In the genomic region with DNA sequence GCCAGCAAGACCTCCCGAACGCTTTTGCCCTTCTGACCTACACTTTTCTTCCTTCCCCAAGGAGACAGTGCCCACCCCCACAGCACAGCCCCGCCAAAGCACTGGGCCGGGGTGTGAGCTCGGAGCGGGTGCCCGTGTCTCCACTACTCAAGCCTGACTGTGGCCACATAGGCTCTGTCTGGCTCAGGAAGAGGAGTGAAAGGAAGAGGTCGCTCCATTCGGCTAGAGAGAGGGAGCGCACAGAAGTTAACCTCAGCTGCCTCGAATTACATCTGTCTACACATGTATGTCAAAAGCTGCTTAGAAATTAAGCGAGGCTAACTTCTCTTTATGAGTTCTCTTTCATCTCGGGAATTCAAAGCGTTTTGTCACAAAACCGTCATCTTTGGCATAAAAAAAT, we compare ENCODE assay signal across 8 mouse cellular contexts.
DNase-seq lines count a peak whose midpoint lies in the region; ATAC-seq and TF ChIP-seq lines count a peak whose summit lies in the region.

No protein-coding gene starts in this region.

- H3K36me3 ChIP-seq in heart, embryonic 10.5 days: no peaks in the 10 kb centered on the region
- H3K36me3 ChIP-seq in midbrain, embryonic 10.5 days: no peaks in the 10 kb centered on the region
- H3K36me3 ChIP-seq in stomach, postnatal 0 days (ENCODE audit: control insufficient read depth, insufficient read depth, low read length): no peaks in the 10 kb centered on the region

- TF ChIP-seq CTCF in stomach, postnatal 0 days (IDR thresholded peaks at IDR 0.05; ENCODE audit: low read depth): no peak; the same call in 1 of the 2 replicates

- no peak for TF ChIP-seq EP300 in stomach, postnatal 0 days (optimal IDR thresholded peaks at IDR 0.05)

- intact Hi-C loops in left cerebral cortex, postnatal 25 days (cut with DNase I): loop anchor here (5.0 kb wide), 1 partner anchor 70 kb away; a partner anchor contains a TSS

- no peaks in the 10 kb centered on the region for H3K27me3 ChIP-seq in heart, embryonic 10.5 days (ENCODE audit: insufficient read depth, poor library complexity, severe bottlenecking)
- H3K27me3 ChIP-seq in midbrain, embryonic 10.5 days (ENCODE audit: low read depth, poor library complexity, severe bottlenecking): peaks cover 9% of the 10 kb centered on the region
- no peaks in the 10 kb centered on the region for H3K27me3 ChIP-seq in stomach, postnatal 0 days (ENCODE audit: control insufficient read depth, insufficient read depth, low read length)

- H3K4me3 ChIP-seq in heart, embryonic 10.5 days: peak overlapping the region; percentile 56
- peak overlapping the region; percentile 49 for H3K4me3 ChIP-seq in midbrain, embryonic 10.5 days
- peak overlapping the region; percentile 30; the same call in 1 of the 2 replicates for H3K4me3 ChIP-seq in stomach, postnatal 0 days (ENCODE audit: low read depth, low read length)

- H3K4me2 ChIP-seq in stomach, postnatal 0 days (replicated peaks; ENCODE audit: low read depth): peak overlapping the region; percentile 63

- no peaks in the 10 kb centered on the region; the same call in 1 of the 2 replicates for H3K4me1 ChIP-seq in heart, embryonic 10.5 days
- peaks cover 24% of the 10 kb centered on the region for H3K4me1 ChIP-seq in midbrain, embryonic 10.5 days
- H3K4me1 ChIP-seq in stomach, postnatal 0 days (replicated peaks; ENCODE audit: control insufficient read depth, insufficient read depth): 0 out of 2 replicates have a peak, but pooled peaks cover 5% of the 10 kb centered on the region

- H3K9me3 ChIP-seq in heart, embryonic 10.5 days: no peaks in the 10 kb centered on the region
- H3K9me3 ChIP-seq in midbrain, embryonic 10.5 days (replicated peaks): no peaks in the 10 kb centered on the region
- H3K9me3 ChIP-seq in stomach, postnatal 0 days (ENCODE audit: control insufficient read depth, low read length): no peaks in the 10 kb centered on the region

- under 1% methylated on average over 15 of the region's 15 CpGs for WGBS in heart, embryonic 10.5 days
- 1% methylated on average over 15 of the region's 15 CpGs for WGBS in midbrain, embryonic 10.5 days
- 5% methylated on average over 15 of the region's 15 CpGs for WGBS in stomach, postnatal 0 days

- peak overlapping the region; percentile 19; the same call in 1 of the 2 replicates for H3K27ac ChIP-seq in heart, embryonic 10.5 days
- peak overlapping the region; percentile 72 for H3K27ac ChIP-seq in midbrain, embryonic 10.5 days (replicated peaks)
- H3K27ac ChIP-seq in stomach, postnatal 0 days (replicated peaks): no peak overlapping the region

- H3K9ac ChIP-seq in stomach, postnatal 0 days (ENCODE audit: low read length): no peak overlapping the region

- 0 out of 2 replicates have a peak, but pooled peaks have one; percentile 33 for ATAC-seq in stomach, postnatal 0 days (ENCODE audit: low FRiP score, low TSS enrichment)

- peak; percentile 7 to 8 for DNase-seq in left cerebral cortex, postnatal 25 days (ENCODE audit: low spot score in 2 of 2)
- no peak for DNase-seq in left cerebral cortex, adult 11 months (ENCODE audit: low spot score)
- peak; percentile 72 for DNase-seq in embryo, embryonic 10.5 days (ENCODE audit: low spot score)
- no peak for DNase-seq in heart, embryonic 10.5 days (ENCODE audit: low spot score)
- DNase-seq in kidney, postnatal 4 days: peak; percentile 32 to 51
- DNase-seq in midbrain, embryonic 10.5 days (ENCODE audit: low spot score): peak; percentile 54
- peak; percentile 25 for DNase-seq in stomach, postnatal 0 days (ENCODE audit: low spot score)
- DNase-seq in ovary, postnatal 14 days (ENCODE audit: low spot score): no peak

Comparison
In these comparisons a context has a peak if more than half of its experiments do, and no peak if none do; other contexts are left out.
1. DNase-seq: peak in left cerebral cortex, postnatal 25 days (2 of 2), embryo, embryonic 10.5 days (single experiment), kidney, postnatal 4 days (2 of 2), midbrain, embryonic 10.5 days (single experiment) and stomach, postnatal 0 days (single experiment); none in left cerebral cortex, adult 11 months (single experiment), heart, embryonic 10.5 days (single experiment) and ovary, postnatal 14 days (single experiment).
2. Peak in every context shown above with its lines, with median percentiles within 50 percentile points of each other: H3K4me3 ChIP-seq.